Mouse (Mus musculus) limb, embryonic 15.5 days (tissue): ENCODE data around the gene Rapgef2. TPM values are rescaled to one million over a fixed set of nuclear protein-coding genes. Genes with fewer than 3 reads are reported as not detected.
A peak's percentile ranks its signal among the peaks of the same experiment; 100 is the strongest.
"Not testable (repeated sequence)": the region's sequence is repeated elsewhere in the genome, so short reads cannot be mapped to it uniquely, and the experiment has no call there.

Source experiments
- ATAC-seq: fragments of 200-750 bp; cut with Nextera tagmentation; 2 replicates; pipeline ENCODE4 v1.8.0; 2017; ENCODE audit warnings: low read depth, moderate TSS enrichment; ENCODE audit not compliant: insufficient number of reproducible peaks, low FRiP score, low TSS enrichment
- H3K27ac ChIP-seq: fragments of 300-500 bp; sonication (generic); 2 replicates; pipeline ENCODE4 v1.5.1; 2015; ENCODE audit warnings: moderate library complexity, mild to moderate bottlenecking, inconsistent platforms
- H3K27me3 ChIP-seq: fragments of 300-500 bp; sonication (generic); 2 replicates; pipeline ENCODE4 v1.6.1; 2015; ENCODE audit warnings: inconsistent platforms
- H3K36me3 ChIP-seq: fragments of 300-500 bp; sonication (generic); 2 replicates; pipeline ENCODE4 v1.6.1; 2015; ENCODE audit warnings: inconsistent platforms
- H3K4me1 ChIP-seq: fragments of 300-500 bp; sonication (generic); 2 replicates; pipeline ENCODE4 v1.6.1; 2015; ENCODE audit warnings: inconsistent platforms
- H3K4me2 ChIP-seq: fragments of 300-500 bp; sonication (generic); 2 replicates; pipeline ENCODE4 v1.6.1; 2015; ENCODE audit warnings: mild to moderate bottlenecking, inconsistent platforms
- H3K4me3 ChIP-seq: fragments of 300-500 bp; sonication (generic); 2 replicates; pipeline ENCODE4 v1.5.1; 2015; ENCODE audit warnings: mild to moderate bottlenecking, inconsistent platforms
- H3K9ac ChIP-seq: fragments of 300-500 bp; sonication (generic); 2 replicates; pipeline ENCODE4 v1.6.1; 2015; ENCODE audit warnings: inconsistent platforms
- H3K9me3 ChIP-seq: fragments of 300-500 bp; sonication (generic); 2 replicates; pipeline ENCODE4 v1.6.1; 2016; ENCODE audit warnings: inconsistent platforms
- WGBS: fragments of 180-500 bp; shearing (Covaris S2); methylation state at CpG from one replicate; pipeline ENCODE4 v1.1.7; 2015; 5-methylcytosine and 5-hydroxymethylcytosine counted together
- polyA plus RNA-seq: library from polyadenylated mRNA; unstranded; fragments of >200 nt; fragmentation: Nextera tagmentation; extraction: Ambion mirVana; gene quantifications from 2 replicates; pipeline ENCODE4 v1.2.1, GENCODE M21; 2015

The Rapgef2 gene
- polyA plus RNA-seq, 1 experiment from 2014 or later, result 6.2 TPM

GRCm38 (mm10) chr3:79229546-79229945, 56.8 kb downstream of the Rapgef2 start:
- 71% methylated on average over 6 of the region's 6 CpGs for WGBS
- ATAC-seq, result no peak
- H3K27me3 ChIP-seq, result no peaks in the 10 kb centered on the region

GRCm38 (mm10) chr3:79228304-79228703, 58.0 kb downstream of the Rapgef2 start:
- H3K27ac ChIP-seq, result no peak overlapping the region
- H3K4me2 ChIP-seq, result no peak overlapping the region
- no peak overlapping the region for H3K4me3 ChIP-seq
- H3K9ac ChIP-seq, result no peak overlapping the region
- H3K36me3 ChIP-seq, result no peaks in the 10 kb centered on the region
- H3K4me1 ChIP-seq, result peaks cover 9% of the 10 kb centered on the region; the same call in 1 of the 2 replicates
- no peak for ATAC-seq
- no peaks in the 10 kb centered on the region for H3K9me3 ChIP-seq
- H3K27me3 ChIP-seq, result no peaks in the 10 kb centered on the region

More at GRCm38 (mm10) chr3:79229546-79229945, 56.8 kb downstream of the Rapgef2 start:
- no peaks in the 10 kb centered on the region for H3K9me3 ChIP-seq
- H3K36me3 ChIP-seq, result no peaks in the 10 kb centered on the region
- H3K4me2 ChIP-seq, result no peak overlapping the region
- H3K4me1 ChIP-seq, result peaks cover 13% of the 10 kb centered on the region
- H3K4me3 ChIP-seq, result no peak overlapping the region
- no peak overlapping the region for H3K9ac ChIP-seq
- no peak overlapping the region for H3K27ac ChIP-seq

GRCm38 (mm10) chr3:79227356-79228088, 58.8 kb downstream of the Rapgef2 start:
- Histone ChIP-seq H3K36me3 (no peaks in the 10 kb centered on the region), H3K4me3 (no peak overlapping the region), H3K4me2 (no peak overlapping the region), H3K27ac (no peak overlapping the region), H3K27me3 (no peaks in the 10 kb centered on the region), H3K4me1 (peaks cover 10% of the 10 kb centered on the region; the same call in 1 of the 2 replicates), H3K9ac (no peak overlapping the region), H3K9me3 (no peaks in the 10 kb centered on the region)
- WGBS, result 85% methylated on average over 17 of the region's 17 CpGs
- ATAC-seq, result no peak

- not testable (repeated sequence) for H3K9ac ChIP-seq, H3K9me3 ChIP-seq, H3K27me3 ChIP-seq, H3K4me3 ChIP-seq, H3K27ac ChIP-seq, H3K36me3 ChIP-seq, ATAC-seq, H3K4me2 ChIP-seq
- WGBS, result 100% methylated on average over 1 of the region's 1 CpGs
- peaks cover 12% of the 10 kb centered on the region; the same call in 1 of the 2 replicates for H3K4me1 ChIP-seq
Measured at GRCm38 (mm10) chr3:79226807-79227206, 59.5 kb downstream of the Rapgef2 start.

GRCm38 (mm10) chr3:79225888-79226287, 60.4 kb downstream of the Rapgef2 start:
- 58% methylated on average over 6 of the region's 6 CpGs for WGBS
- Histone ChIP-seq H3K27me3 (no peaks in the 10 kb centered on the region), H3K27ac (no peak overlapping the region), H3K36me3 (no peaks in the 10 kb centered on the region), H3K9me3 (no peaks in the 10 kb centered on the region), H3K4me1 (peaks cover 19% of the 10 kb centered on the region), H3K9ac (no peak overlapping the region), H3K4me3 (no peak overlapping the region), H3K4me2 (no peak overlapping the region)
- ATAC-seq, result no peak

GRCm38 (mm10) chr3:79224352-79224751, 62.0 kb downstream of the Rapgef2 start:
- Histone ChIP-seq H3K4me1 (peaks cover 17% of the 10 kb centered on the region), H3K9ac (no peak overlapping the region), H3K4me3 (no peak overlapping the region), H3K4me2 (no peak overlapping the region), H3K27me3 (no peaks in the 10 kb centered on the region), H3K9me3 (no peaks in the 10 kb centered on the region), H3K36me3 (no peaks in the 10 kb centered on the region), H3K27ac (no peak overlapping the region)
- WGBS, result 72% methylated on average over 7 of the region's 7 CpGs
- no peak for ATAC-seq

GRCm38 (mm10) chr3:79223281-79223680, 63.0 kb downstream of the Rapgef2 start:
- WGBS, result 64% methylated on average over 8 of the region's 8 CpGs
- no peak for ATAC-seq
- H3K9ac ChIP-seq, result no peak overlapping the region

GRCm38 (mm10) chr3:79222192-79222960, 63.9 kb downstream of the Rapgef2 start:
- H3K36me3 ChIP-seq, result no peaks in the 10 kb centered on the region
- WGBS, result 56% methylated on average over 13 of the region's 13 CpGs
- H3K9me3 ChIP-seq, result no peaks in the 10 kb centered on the region
- H3K27me3 ChIP-seq, result no peaks in the 10 kb centered on the region
- no peak overlapping the region for H3K9ac ChIP-seq
- no peak overlapping the region for H3K4me2 ChIP-seq
- ATAC-seq, result no peak
- no peak overlapping the region for H3K4me3 ChIP-seq
- no peak overlapping the region for H3K27ac ChIP-seq
- peaks cover 16% of the 10 kb centered on the region for H3K4me1 ChIP-seq

More at GRCm38 (mm10) chr3:79223281-79223680, 63.0 kb downstream of the Rapgef2 start:
- Histone ChIP-seq H3K4me1 (peaks cover 20% of the 10 kb centered on the region), H3K27me3 (no peaks in the 10 kb centered on the region), H3K27ac (no peak overlapping the region), H3K36me3 (no peaks in the 10 kb centered on the region), H3K4me3 (no peak overlapping the region), H3K4me2 (no peak overlapping the region), H3K9me3 (no peaks in the 10 kb centered on the region)

- H3K27ac ChIP-seq, result no peak overlapping the region
- WGBS, result 41% methylated on average over 9 of the region's 9 CpGs
- no peak for ATAC-seq
- peaks cover 16% of the 10 kb centered on the region for H3K4me1 ChIP-seq
- H3K4me2 ChIP-seq, result no peak overlapping the region
- H3K27me3 ChIP-seq, result no peaks in the 10 kb centered on the region
- H3K4me3 ChIP-seq, result no peak overlapping the region
- H3K9ac ChIP-seq, result no peak overlapping the region
- H3K9me3 ChIP-seq, result no peaks in the 10 kb centered on the region
- H3K36me3 ChIP-seq, result no peaks in the 10 kb centered on the region
Measured at GRCm38 (mm10) chr3:79221296-79222191, 64.8 kb downstream of the Rapgef2 start.

- no peak overlapping the region for H3K4me3 ChIP-seq
- no peak for ATAC-seq
- H3K9ac ChIP-seq, result no peak overlapping the region
- no peak overlapping the region for H3K4me2 ChIP-seq
- WGBS, result 66% methylated on average over 10 of the region's 10 CpGs
- no peaks in the 10 kb centered on the region for H3K27me3 ChIP-seq
- no peaks in the 10 kb centered on the region for H3K9me3 ChIP-seq
- 0 out of 2 replicates have a peak overlapping the region, but pooled peaks have one; percentile 22 for H3K27ac ChIP-seq
- peaks cover 20% of the 10 kb centered on the region for H3K4me1 ChIP-seq
- H3K36me3 ChIP-seq, result no peaks in the 10 kb centered on the region
Measured at GRCm38 (mm10) chr3:79219144-79219930, 67.0 kb downstream of the Rapgef2 start.

- H3K9me3 ChIP-seq, result no peaks in the 10 kb centered on the region
- ATAC-seq, result no peak
- H3K4me2 ChIP-seq, result no peak overlapping the region
- WGBS, result 51% methylated on average over 4 of the region's 4 CpGs
- H3K9ac ChIP-seq, result no peak overlapping the region
- H3K36me3 ChIP-seq, result no peaks in the 10 kb centered on the region
- H3K27me3 ChIP-seq, result no peaks in the 10 kb centered on the region
- no peak overlapping the region for H3K4me3 ChIP-seq
- H3K27ac ChIP-seq, result no peak overlapping the region
- peaks cover 20% of the 10 kb centered on the region for H3K4me1 ChIP-seq
Measured at GRCm38 (mm10) chr3:79218566-79219051, 67.7 kb downstream of the Rapgef2 start.
